Mouse (Mus musculus): ENCODE data around the gene Myl4. TPM values are rescaled to one million over a fixed set of nuclear protein-coding genes. Genes with fewer than 3 reads are reported as not detected.
A peak's percentile ranks its signal among the peaks of the same experiment; 100 is the strongest.

The Myl4 gene
- polyA plus RNA-seq, 1 experiment from 2014 or later = 1.7 TPM

GRCm38 (mm10) chr11:104607491-104608245, 57.2 kb downstream of the Myl4 start, which contains the start of gene Itgb3:
TSS of gene Itgb3 (plus strand) at chr11:104608000.
- peaks cover 19% of the 10 kb centered on the region for H3K27me3 ChIP-seq (replicated peaks; ENCODE audit: control insufficient read depth, insufficient read depth, low read length)
- peak within 1 kb of the TSS; percentile 70 for H3K4me2 ChIP-seq (ENCODE audit: low read length)
- H3K4me1 ChIP-seq (ENCODE audit: control insufficient read depth, insufficient read depth, low read length) = peaks cover 4% of the 10 kb centered on the region; the same call in 1 of the 2 replicates
- peak within 1 kb of the TSS; percentile 58 for H3K9ac ChIP-seq (ENCODE audit: low read length)
- H3K4me3 ChIP-seq (ENCODE audit: low read depth, low read length) = peak within 1 kb of the TSS; percentile 44
- no peaks in the 10 kb centered on the region for H3K36me3 ChIP-seq (ENCODE audit: control insufficient read depth, insufficient read depth, low read length)
- no peak within 1 kb of the TSS for H3K27ac ChIP-seq (ENCODE audit: low read depth, low read length)
- no peaks in the 10 kb centered on the region for H3K9me3 ChIP-seq (replicated peaks; ENCODE audit: control insufficient read depth, low read length)
- DNase-seq (ENCODE audit: low spot score) = peak; percentile 76
- peak; percentile 84 for ATAC-seq
- 1% methylated on average over 49 of the region's 51 CpGs for WGBS

- Histone ChIP-seq H3K4me1 (ENCODE audit: control insufficient read depth, insufficient read depth, low read length) (peaks cover 4% of the 10 kb centered on the region; the same call in 1 of the 2 replicates), H3K4me2 (ENCODE audit: low read length) (peak overlapping the region; percentile 70), H3K9me3 (replicated peaks; ENCODE audit: control insufficient read depth, low read length) (no peaks in the 10 kb centered on the region), H3K27ac (ENCODE audit: low read depth, low read length) (no peak overlapping the region), H3K27me3 (replicated peaks; ENCODE audit: control insufficient read depth, insufficient read depth, low read length) (peaks cover 19% of the 10 kb centered on the region), H3K36me3 (ENCODE audit: control insufficient read depth, insufficient read depth, low read length) (no peaks in the 10 kb centered on the region), H3K9ac (ENCODE audit: low read length) (peak overlapping the region; percentile 58), H3K4me3 (ENCODE audit: low read depth, low read length) (peak overlapping the region; percentile 44)
- no peak; the same call in 1 of the 2 replicates for ATAC-seq
- 3% methylated on average over 21 of the region's 23 CpGs for WGBS
- DNase-seq (ENCODE audit: low spot score) = no peak
Observed at GRCm38 (mm10) chr11:104608249-104608920, 57.9 kb downstream of the Myl4 start.

- no peak for ATAC-seq
Observed at GRCm38 (mm10) chr11:104609033-104609684, 58.7 kb downstream of the Myl4 start.

GRCm38 (mm10) chr11:104609733-104610132, 59.3 kb downstream of the Myl4 start:
- 50% methylated on average over 4 of the region's 4 CpGs for WGBS
- no peak overlapping the region for H3K4me3 ChIP-seq (ENCODE audit: low read depth, low read length)
- ATAC-seq (no peak), DNase-seq (ENCODE audit: low spot score) (no peak)
- no peaks in the 10 kb centered on the region for H3K36me3 ChIP-seq (ENCODE audit: control insufficient read depth, insufficient read depth, low read length)
- H3K27me3 ChIP-seq (replicated peaks; ENCODE audit: control insufficient read depth, insufficient read depth, low read length) = peaks cover 19% of the 10 kb centered on the region
- H3K4me1 ChIP-seq (ENCODE audit: control insufficient read depth, insufficient read depth, low read length) = peaks cover 4% of the 10 kb centered on the region; the same call in 1 of the 2 replicates
- no peak overlapping the region for H3K4me2 ChIP-seq (ENCODE audit: low read length)
- no peaks in the 10 kb centered on the region for H3K9me3 ChIP-seq (replicated peaks; ENCODE audit: control insufficient read depth, low read length)
- H3K9ac ChIP-seq (ENCODE audit: low read length) = 0 out of 2 replicates have a peak overlapping the region, but pooled peaks have one; percentile 13
- no peak overlapping the region for H3K27ac ChIP-seq (ENCODE audit: low read depth, low read length)

More at GRCm38 (mm10) chr11:104609033-104609684, 58.7 kb downstream of the Myl4 start:
- 69% methylated on average over 6 of the region's 6 CpGs for WGBS
- H3K36me3 ChIP-seq (ENCODE audit: control insufficient read depth, insufficient read depth, low read length) = no peaks in the 10 kb centered on the region
- H3K4me1 ChIP-seq (ENCODE audit: control insufficient read depth, insufficient read depth, low read length) = peaks cover 4% of the 10 kb centered on the region; the same call in 1 of the 2 replicates
- no peak overlapping the region for H3K4me2 ChIP-seq (ENCODE audit: low read length)
- DNase-seq (ENCODE audit: low spot score) = no peak
- 0 out of 2 replicates have a peak overlapping the region, but pooled peaks have one; percentile 13 for H3K9ac ChIP-seq (ENCODE audit: low read length)
- H3K4me3 ChIP-seq (ENCODE audit: low read depth, low read length) = no peak overlapping the region
- peaks cover 19% of the 10 kb centered on the region for H3K27me3 ChIP-seq (replicated peaks; ENCODE audit: control insufficient read depth, insufficient read depth, low read length)
- no peaks in the 10 kb centered on the region for H3K9me3 ChIP-seq (replicated peaks; ENCODE audit: control insufficient read depth, low read length)
- H3K27ac ChIP-seq (ENCODE audit: low read depth, low read length) = no peak overlapping the region

GRCm38 (mm10) chr11:104611579-104612151, 61.2 kb downstream of the Myl4 start:
- no peak for DNase-seq (ENCODE audit: low spot score)
- H3K9ac ChIP-seq (ENCODE audit: low read length) = no peak overlapping the region
- H3K27me3 ChIP-seq (replicated peaks; ENCODE audit: control insufficient read depth, insufficient read depth, low read length) = peaks cover 14% of the 10 kb centered on the region
- no peak overlapping the region for H3K4me3 ChIP-seq (ENCODE audit: low read depth, low read length)
- H3K4me2 ChIP-seq (ENCODE audit: low read length) = no peak overlapping the region
- no peak overlapping the region for H3K27ac ChIP-seq (ENCODE audit: low read depth, low read length)
- no peaks in the 10 kb centered on the region for H3K9me3 ChIP-seq (replicated peaks; ENCODE audit: control insufficient read depth, low read length)
- ATAC-seq = no peak
- H3K36me3 ChIP-seq (ENCODE audit: control insufficient read depth, insufficient read depth, low read length) = no peaks in the 10 kb centered on the region
- peaks cover 4% of the 10 kb centered on the region; the same call in 1 of the 2 replicates for H3K4me1 ChIP-seq (ENCODE audit: control insufficient read depth, insufficient read depth, low read length)
- 53% methylated on average over 4 of the region's 4 CpGs for WGBS

GRCm38 (mm10) chr11:104613551-104613950, 63.1 kb downstream of the Myl4 start:
- Histone ChIP-seq H3K4me2 (ENCODE audit: low read length) (no peak overlapping the region), H3K4me1 (ENCODE audit: control insufficient read depth, insufficient read depth, low read length) (no peaks in the 10 kb centered on the region; the same call in 1 of the 2 replicates), H3K9ac (ENCODE audit: low read length) (no peak overlapping the region), H3K4me3 (ENCODE audit: low read depth, low read length) (no peak overlapping the region), H3K9me3 (replicated peaks; ENCODE audit: control insufficient read depth, low read length) (no peaks in the 10 kb centered on the region), H3K27ac (ENCODE audit: low read depth, low read length) (no peak overlapping the region), H3K36me3 (ENCODE audit: control insufficient read depth, insufficient read depth, low read length) (no peaks in the 10 kb centered on the region), H3K27me3 (replicated peaks; ENCODE audit: control insufficient read depth, insufficient read depth, low read length) (peaks cover 9% of the 10 kb centered on the region)
- 87% methylated on average over 10 of the region's 10 CpGs for WGBS
- no peak for ATAC-seq
- no peak for DNase-seq (ENCODE audit: low spot score)

GRCm38 (mm10) chr11:104614130-104614529, 63.7 kb downstream of the Myl4 start:
- Histone ChIP-seq H3K4me1 (ENCODE audit: control insufficient read depth, insufficient read depth, low read length) (no peaks in the 10 kb centered on the region; the same call in 1 of the 2 replicates), H3K4me2 (ENCODE audit: low read length) (no peak overlapping the region), H3K27me3 (replicated peaks; ENCODE audit: control insufficient read depth, insufficient read depth, low read length) (peaks cover 7% of the 10 kb centered on the region), H3K9me3 (replicated peaks; ENCODE audit: control insufficient read depth, low read length) (no peaks in the 10 kb centered on the region), H3K36me3 (ENCODE audit: control insufficient read depth, insufficient read depth, low read length) (no peaks in the 10 kb centered on the region), H3K4me3 (ENCODE audit: low read depth, low read length) (no peak overlapping the region), H3K27ac (ENCODE audit: low read depth, low read length) (no peak overlapping the region), H3K9ac (ENCODE audit: low read length) (no peak overlapping the region)
- DNase-seq (ENCODE audit: low spot score) = no peak
- WGBS = 93% methylated on average over 2 of the region's 2 CpGs
- ATAC-seq = no peak

GRCm38 (mm10) chr11:104616182-104616581, 65.7 kb downstream of the Myl4 start:
- Histone ChIP-seq H3K4me2 (ENCODE audit: low read length) (no peak overlapping the region), H3K4me3 (ENCODE audit: low read depth, low read length) (no peak overlapping the region), H3K27ac (ENCODE audit: low read depth, low read length) (no peak overlapping the region), H3K9ac (ENCODE audit: low read length) (no peak overlapping the region), H3K9me3 (replicated peaks; ENCODE audit: control insufficient read depth, low read length) (no peaks in the 10 kb centered on the region), H3K36me3 (ENCODE audit: control insufficient read depth, insufficient read depth, low read length) (no peaks in the 10 kb centered on the region), H3K27me3 (replicated peaks; ENCODE audit: control insufficient read depth, insufficient read depth, low read length) (no peaks in the 10 kb centered on the region), H3K4me1 (ENCODE audit: control insufficient read depth, insufficient read depth, low read length) (peaks cover 7% of the 10 kb centered on the region)
- 86% methylated on average over 5 of the region's 5 CpGs for WGBS
- DNase-seq (ENCODE audit: low spot score) (no peak), ATAC-seq (no peak)
